Mouse (Mus musculus) adrenal gland, adult 18-20 months (tissue): ENCODE measurements around the gene Ndufb4. TPM values are rescaled to one million over a fixed set of nuclear protein-coding genes. Genes with fewer than 3 reads are reported as not detected.

Experiments
- DNase-seq, 2 experiments: peaks; one replicate each; pipeline ENCODE4 v3.0.0; 2021 to 2022; ENCODE audit warnings: low spot score in 2 of 2
- total RNA-seq, 2 experiments: library from RNA; stranded (reverse); gene quantifications; 1 replicate in 1 of 2; 2 replicates in 1 of 2; pipeline ENCODE4 v1.2.3; 2021

The Ndufb4 gene
- total RNA-seq, 2 experiments from 2014 or later: 133 to 150 TPM

DNA sequence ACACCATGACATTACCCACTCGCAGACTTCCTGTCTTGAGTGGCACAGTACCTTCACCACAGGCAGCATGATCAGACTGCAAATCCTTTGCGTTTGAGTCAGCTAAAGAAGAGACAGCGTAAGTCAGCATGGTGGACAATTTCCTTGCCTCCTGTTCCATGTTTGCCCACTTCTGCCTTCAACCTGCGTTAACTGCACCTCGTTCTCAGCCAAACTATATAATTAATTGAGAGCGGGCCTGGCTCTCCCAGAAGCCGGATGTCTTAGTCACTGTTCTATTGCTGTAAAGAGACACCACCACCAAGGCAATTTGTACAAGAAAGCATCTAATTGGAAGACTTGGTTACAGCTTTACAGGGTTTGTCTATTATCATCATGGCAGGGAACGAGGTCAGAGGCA is 26.6 kb upstream of the Ndufb4 start:
- DNase-seq: no peak

DNA sequence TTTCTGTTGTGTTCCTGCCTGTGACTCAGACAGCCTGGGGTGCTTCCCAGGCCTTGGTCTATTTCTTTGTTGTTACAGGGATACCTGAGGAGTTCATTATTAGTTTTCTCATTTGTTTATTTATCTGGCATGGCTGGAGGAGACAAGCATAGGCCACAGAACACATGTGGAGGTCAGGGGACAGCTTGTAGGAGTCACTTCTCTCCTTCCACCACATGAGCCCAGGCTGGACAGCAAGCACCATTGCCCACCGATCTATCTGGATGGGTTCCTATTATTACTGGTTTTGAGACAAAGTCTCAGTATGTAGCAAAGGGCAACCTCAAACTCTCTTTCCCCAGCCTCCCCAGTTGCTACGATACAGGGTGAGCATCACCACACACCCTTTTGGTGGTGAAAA is 26.0 kb upstream of the Ndufb4 start:
- DNase-seq: no peak

DNA sequence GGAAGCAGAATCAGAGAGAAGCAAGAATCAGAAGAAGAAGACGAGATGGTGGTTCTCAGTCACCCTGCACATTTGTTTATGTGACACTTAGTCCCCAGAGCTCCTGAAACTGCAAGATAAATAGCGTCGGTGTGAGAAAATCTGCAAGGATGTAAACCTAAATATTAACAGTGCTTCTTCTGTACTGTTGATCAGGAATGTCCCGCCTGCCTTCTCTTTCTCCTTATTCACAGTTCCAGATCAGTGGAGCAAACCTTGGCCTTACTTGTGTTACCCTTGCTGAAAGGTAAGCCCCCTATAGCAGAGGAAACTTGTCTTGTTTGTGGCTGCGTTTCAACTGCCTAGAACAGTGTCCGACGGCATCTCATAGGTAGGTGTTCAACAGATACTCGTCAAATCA is 23.3 kb upstream of the Ndufb4 start:
- no peak for DNase-seq

DNA sequence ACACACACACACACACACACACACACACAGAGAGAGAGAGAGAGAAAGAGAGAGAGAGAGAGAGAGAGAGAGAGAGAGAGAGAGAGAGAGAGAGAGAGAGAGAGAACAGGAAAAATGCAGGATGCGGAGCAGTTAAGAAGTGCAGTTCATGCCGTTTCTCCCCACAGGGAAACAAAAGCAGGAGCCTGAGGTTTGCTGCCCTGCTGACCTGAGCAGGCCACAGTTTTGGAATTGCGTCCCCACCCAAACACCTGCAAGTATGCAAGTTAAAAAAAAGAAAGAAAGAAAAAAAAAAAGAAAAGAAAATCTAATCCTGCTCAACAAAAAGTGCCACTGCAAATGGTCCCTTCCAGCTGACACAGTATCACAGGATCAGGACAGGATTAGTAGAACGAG is 22.4 kb upstream of the Ndufb4 start:
- DNase-seq: no peak

DNA sequence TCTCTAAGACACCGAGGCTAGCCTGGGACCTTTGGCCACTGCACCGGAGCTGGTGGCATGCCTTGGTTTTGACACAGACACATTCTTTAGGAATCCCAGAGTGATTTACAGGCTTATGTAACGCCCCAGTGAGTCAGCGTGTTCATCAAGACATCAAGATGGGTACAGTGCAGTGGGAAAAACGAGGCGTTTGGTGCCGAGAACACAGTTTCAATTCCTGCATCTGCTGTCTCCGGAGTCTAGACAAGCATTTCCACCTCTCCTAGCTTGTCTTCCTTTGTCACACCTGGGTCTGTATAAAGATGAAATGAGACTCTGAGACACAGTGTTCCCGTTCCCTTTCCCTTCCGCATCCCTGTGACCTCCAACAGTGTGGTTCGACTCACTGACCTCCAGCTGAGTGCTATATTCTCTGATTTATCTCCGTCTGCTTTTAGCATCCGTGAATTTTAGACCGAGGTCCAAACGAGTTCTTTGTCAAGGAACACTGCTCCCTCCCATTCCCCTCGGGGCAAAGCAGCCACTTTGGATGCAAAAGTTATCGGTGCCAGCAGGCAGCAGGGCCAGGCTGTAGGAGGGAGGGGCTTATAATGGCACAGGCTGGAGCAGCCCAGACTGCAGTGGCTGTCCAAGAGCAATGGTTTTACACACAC is 21.9 kb upstream of the Ndufb4 start:
- DNase-seq: peak; percentile 28 to 44

DNA sequence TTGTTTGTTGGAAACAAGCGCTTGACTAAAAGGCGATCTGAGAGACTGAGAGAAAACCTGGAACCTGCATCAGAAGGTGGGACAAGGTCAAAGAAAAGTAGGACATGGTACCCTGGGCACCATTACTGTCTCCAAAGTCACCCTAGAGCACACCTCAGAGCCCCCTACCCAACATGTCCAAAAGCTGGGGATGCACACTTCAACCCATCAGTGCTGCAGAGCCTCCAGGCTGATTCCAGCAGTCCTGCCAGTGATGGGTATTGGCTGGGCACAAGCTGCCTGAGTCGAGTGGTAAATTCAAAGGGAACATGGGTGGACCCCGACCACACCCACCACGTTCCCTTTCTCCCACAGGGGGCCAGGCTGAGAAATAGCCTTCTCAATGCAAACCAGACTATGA is 21.1 kb upstream of the Ndufb4 start:
- no peak for DNase-seq

DNA sequence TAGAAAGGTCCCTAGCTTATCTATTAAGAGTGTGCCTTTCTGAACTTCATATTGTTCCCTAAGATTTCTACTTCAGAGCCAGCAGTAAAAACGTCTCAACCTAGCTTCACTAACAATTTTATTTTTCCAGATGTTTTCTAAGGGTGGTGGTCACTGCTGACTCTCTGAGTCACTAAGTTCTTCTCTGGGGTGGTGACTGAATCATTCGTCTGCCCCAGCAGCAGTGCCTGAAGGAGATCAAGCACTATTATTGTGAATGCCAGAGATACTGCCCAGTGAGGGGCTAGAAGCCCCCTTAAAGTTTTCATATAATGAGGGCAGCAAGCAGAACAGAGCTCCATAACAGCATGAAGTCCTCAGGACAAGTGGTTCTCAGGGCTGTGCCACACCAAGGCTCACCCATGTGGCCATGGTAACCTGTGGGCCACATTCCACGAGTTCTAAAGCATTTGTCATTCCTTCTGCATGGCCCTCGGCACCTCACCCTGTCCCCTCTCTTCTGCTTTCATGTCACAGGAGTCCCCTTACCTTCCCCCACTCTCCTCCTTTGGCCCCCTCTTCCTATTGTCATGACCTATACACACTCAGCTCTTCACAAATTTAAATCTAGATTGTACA is 16.5 kb upstream of the Ndufb4 start:
- DNase-seq: no peak

DNA sequence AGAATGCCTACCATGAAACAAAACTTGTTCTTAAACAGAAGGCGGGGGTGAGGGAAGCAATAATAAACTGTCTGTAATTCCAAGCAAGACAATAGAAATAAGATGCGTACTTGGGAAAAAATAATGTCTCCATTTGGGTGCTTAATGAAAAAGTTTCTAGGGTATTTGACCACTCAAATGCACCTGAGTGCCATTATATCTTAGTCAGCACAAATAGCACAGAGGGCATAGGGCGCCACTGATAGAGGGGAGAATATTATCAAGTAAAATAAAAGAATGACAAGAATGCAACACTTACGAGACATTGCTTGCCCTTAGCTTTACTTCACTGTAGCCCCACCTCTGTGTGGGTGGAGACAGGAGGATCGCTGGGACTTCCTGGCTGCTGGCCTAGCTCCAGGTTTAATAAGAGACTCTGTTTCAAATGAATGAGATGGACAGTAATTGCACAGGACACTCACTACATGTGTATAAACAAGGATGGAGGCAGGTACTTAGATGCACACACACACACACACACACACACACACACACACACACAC is 11.2 kb upstream of the Ndufb4 start:
- no peak for DNase-seq

DNA sequence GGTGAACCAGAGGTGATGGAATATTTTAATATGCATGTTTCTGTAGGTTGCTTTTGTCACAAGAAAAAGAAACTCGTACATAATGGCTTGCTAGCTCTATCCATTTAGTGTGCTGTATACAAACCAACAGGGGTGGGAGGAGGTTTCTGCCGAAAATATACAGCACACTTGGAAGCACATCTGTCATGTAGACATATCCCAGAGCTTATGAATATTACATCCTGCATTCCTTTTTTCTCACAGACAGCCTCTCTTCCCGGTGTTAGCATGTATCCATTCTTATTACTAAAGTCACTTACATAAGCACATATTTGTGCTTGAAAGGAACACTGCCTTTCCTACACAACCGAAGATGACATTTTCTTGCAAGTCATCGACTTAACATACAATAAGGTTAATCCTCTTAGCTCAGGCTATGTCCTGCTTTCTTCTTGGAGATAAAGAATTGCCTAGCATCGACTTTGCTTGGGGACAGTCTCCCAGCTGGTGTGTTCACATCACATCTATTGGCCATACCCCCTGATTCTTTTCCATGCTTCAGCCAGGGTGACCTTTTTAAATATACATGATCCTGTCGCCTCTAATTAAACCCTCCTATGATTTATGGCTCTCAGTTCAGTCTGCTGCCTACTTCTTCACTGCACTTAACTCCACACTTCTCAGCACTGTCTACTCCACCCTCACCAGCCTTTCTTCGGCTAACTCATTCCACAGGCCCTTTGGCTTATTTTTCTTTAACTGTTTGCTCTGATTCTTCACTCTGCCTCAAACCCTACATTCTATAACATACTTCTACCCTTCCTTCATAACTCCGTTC is 9.6 kb upstream of the Ndufb4 start:
- DNase-seq: no peak

DNA sequence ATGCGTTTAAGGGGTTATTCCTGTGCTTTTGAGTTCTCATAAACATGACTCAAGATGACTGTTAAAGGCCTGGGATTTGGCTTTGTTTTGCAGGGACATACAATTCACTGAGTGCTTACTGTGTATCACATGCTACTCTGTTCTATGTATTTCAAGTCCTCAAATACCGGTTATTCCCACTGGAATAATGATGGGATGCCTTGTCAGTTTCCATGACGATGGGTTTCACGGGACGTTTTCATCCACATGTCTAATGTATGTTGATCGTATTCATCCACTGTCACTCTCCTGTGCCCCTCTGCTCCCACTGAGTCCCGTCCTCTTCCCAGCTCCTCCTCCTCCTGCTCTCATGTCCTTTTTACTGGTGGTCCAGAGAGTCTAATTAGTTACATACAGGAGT is 2.5 kb upstream of the Ndufb4 start:
- no peak for DNase-seq

DNA sequence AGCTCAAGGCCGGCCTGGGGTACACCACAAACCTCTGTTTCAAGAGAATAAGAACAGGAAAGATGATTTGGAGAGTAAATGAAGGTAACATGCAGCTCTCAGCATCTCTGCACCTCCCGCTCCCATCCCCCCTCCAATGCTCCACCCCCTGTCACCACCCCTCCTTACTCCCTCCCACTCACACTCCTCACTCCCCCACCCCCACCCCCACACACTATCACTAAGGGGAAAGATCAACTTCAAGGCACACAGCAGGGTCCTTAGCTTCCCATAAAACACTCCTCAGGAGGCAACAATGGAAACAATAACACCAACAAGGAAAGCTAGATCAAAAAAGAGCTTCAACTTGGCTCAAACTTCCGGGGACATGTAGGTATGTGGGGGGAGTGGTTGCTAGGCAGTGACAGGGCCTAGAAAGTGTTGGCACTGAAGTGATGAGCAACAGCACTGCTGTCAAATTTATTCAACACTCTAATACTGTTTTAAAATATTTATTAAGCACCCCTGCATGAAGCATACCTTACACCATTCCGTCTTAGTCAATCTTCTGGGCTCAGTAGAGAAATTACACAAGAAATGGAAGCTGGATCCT is 1.6 kb upstream of the Ndufb4 start:
- DNase-seq: no peak

DNA sequence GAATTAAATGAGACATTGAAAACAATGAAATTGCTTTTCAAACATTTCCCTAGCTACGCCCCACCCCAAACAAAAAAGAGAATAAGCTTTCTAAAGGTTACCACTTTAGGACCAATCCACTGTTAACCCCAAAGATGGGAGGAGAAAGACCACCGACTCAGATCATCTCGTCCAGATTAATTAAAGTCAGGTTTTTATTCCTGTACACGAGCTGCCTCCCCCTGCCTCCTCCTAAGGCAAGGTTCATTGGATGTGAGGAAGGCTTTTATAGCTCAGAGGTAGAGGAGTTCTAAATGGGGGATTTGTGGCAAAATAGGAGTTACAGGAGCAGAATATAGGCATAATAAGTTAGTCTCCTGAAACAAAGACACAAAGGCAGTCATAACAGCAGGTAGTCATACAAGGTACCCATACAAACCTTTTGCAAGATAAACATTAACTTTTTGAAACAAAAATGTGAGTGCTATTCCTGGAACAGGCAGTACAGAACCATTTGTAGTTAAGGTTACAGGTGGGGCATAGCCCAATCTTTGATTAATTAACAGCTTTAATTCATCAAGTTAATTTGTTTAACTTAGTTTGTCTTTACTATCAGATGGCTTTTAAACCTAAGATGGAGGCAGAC is 690 bp upstream of the Ndufb4 start:
- no peak for DNase-seq

DNA sequence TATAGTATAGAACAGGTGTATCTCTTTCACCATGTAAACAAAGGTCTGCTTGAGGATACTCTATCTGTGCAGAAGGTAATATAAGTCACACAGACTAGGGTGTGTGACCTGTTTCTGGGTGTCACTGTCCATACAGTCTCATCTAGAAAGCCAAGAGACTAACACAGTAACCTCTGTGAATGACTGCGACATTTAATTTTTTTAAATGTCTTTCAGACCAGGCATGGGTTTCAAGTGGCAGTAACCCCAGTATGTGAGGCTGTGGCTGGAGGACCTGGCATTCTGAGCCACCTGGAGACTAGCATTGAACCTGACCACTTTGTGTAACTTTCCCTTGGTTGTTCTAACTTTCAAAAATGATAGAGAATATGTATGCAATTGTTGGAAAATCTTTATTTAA is 1.2 kb downstream of the Ndufb4 start:
- no peak for DNase-seq

DNA sequence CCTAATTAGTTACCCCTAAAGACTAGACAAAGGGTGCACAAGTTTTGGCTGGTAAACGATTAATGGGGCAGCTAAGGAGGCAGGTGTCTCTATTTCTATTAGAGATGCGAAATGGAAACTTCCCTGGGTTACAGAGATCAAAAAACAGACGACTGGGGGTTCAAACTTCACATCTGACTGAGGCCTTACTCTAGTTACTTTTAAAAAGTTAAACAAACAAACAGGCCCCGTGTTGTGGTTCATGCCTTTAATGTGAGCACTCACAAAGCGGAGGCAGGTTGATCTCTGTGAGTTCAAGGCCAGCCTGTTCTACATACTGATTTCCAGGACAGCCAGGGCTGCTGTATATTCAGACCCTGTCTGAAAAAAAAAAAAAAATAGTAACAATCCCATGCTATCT is 1.6 kb downstream of the Ndufb4 start:
- no peak for DNase-seq

DNA sequence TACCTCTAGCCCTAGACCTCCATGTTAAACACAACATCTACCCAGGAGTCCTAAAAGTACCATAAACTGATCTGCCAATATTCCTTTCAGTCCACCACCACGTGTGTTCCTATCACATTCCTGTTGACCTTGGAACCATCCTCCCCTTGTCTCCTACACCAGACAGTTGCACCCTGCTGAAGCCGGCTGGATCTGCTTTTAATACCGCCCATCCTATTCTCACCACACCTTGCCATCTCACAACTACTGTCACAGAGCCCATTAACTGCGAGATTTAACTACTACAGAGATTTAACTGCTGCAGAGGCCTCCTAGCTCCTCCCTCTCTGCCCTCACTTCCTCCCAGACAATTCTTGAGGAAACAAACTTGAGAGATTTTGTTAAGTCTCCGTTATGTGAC is 2.8 kb downstream of the Ndufb4 start:
- DNase-seq: no peak

DNA sequence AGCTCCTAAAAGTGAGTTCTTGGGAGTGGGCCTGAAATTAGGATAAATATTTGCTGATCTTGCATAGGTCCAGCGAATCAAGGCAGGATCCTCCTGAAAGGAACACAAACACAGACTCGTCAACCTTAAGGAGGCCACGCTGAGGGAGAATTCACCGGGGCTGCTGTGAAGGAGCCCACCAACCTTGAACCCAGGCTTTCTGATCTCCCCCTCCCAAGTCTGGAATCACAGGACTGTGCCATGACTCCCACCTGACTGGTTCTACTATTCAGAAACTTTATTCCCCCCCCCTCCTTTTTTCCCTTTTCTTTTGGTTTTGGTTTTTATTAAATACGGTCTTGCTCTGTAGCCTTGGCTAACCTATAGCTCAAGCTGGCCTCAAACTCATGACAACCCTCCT is 5.2 kb downstream of the Ndufb4 start:
- DNase-seq: no peak

DNA sequence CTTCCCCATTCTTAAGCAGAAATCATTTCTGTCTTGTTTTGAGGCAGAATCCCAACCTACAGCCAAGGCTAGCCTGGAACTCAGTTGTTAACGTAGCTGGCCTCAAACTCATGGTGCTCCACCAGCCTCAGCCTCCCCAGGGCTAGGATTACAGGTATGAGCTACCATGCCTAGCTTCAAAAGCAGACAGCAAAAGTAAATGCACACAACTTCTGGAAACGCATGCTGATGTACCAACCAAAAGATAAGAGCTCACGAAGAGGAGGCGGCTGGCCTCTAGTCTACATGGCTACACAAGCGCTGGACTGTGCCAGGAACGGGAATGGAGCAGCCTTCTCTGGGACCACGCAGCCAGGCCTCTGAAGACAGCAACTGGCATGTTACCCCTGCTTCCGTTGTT is 6.3 kb downstream of the Ndufb4 start:
- no peak for DNase-seq

DNA sequence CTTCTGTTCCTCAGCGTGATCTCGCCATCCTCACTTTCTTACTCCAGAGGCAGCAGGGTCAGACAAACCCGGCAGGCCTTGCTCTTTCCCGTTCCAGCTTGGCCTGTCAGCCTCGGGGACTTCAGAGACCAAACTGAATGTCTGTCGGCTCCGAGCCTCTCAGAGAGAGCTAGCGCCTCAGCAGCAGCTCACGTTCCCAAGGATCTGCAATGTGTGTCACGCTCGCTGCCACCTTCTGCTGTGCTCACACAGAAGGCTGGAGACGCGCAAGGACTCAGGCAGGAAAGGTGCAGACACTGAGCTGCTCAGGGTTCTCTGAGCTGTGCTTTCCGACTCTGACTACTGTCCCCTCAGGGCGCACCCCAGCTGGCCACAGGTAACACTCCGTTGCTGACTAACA is 7.2 kb downstream of the Ndufb4 start:
- no peak for DNase-seq

DNA sequence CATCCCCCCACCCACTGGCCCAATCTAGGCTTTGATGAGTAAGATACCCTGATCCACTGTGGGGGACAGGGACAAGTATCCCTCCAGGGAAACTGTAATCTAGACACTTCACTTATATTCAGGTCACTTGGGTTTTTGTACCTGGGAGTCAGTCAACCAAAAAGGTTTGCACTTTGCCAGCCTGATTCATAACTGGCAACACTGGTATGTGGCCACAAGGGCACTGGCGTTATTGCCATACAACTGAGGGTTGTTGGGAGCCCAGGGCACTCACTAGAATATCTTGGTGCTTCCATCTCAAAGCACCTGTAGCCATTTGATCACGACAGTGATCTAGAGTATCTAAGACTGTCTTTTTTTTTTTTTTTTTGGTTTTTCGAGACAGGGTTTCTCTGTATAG is 8.5 kb downstream of the Ndufb4 start:
- no peak for DNase-seq

DNA sequence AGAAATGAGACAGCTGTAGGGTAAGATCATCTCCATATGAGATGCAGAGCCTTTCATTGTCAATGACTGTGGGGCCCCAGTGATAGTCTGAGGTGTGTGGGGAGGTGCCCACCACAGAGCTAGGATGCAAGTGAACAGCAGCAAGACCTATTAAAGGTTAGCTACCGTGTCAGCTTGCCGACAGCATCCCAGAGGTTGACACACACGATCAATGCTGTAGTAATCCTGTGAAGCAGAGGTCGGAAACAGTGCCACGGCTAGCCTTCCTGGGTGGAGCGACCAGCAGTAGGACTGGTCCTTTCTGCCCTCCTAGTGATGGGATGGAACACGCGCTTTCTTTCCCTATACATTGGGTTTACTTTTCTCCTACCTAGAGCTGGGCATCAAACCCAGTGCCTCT is 9.0 kb downstream of the Ndufb4 start:
- DNase-seq: no peak

DNA sequence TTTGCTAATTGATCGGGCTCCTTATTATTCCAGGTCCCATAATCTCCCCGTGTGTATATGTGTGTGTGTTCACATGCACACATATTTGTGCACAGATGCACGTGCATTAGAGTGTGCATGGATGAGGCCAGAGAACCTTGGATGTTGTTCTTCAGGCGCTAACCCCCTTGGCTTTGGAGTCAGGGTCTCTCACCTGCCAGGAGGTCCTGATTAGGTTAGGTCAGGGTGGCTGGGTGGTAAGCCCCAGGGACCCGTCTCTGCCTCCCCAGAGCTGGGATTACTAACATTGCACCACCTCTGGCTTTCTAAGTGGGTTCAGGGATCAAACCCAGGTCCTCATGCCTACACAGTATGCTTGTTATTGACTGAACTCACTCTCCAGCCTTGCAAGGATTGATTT is 9.8 kb downstream of the Ndufb4 start:
- DNase-seq: no peak
